Mouse (Mus musculus) frontal cortex, postnatal 36 days (tissue): ENCODE measurements around the gene Fndc3c1.
A peak's percentile ranks its signal among the peaks of the same experiment; 100 is the strongest.
"Not testable (repeated sequence)": the region's sequence is repeated elsewhere in the genome, so short reads cannot be mapped to it uniquely, and the experiment has no call there.

Experiments
- DNase-seq, 2 experiments: peaks; one replicate each; pipeline ENCODE4 v3.0.0; 2022; ENCODE audit warnings: low spot score in 2 of 2

Gene Fndc3c1

GRCm38 (mm10) chrX:106485101-106485651, at the start of gene Fndc3c1:
Gene Fndc3c1 (minus strand): TSS chrX:106485401.
- DNase-seq = no peak

GRCm38 (mm10) chrX:106486451-106486850, 1.2 kb upstream of the Fndc3c1 start:
- no peak for DNase-seq

GRCm38 (mm10) chrX:106485671-106486070, 470 bp upstream of the Fndc3c1 start:
- no peak for DNase-seq

- not testable (repeated sequence) for DNase-seq
These were observed 5.3 kb downstream of the Fndc3c1 start for GRCm38 (mm10) chrX:106479891-106480290.

- peak in 1 of 2 experiments; percentile 2 for DNase-seq
These were observed 99.9 kb downstream of the Fndc3c1 start for GRCm38 (mm10) chrX:106385304-106385703.

- DNase-seq = peak in 1 of 2 experiments; percentile 1
These were observed 104.6 kb downstream of the Fndc3c1 start for GRCm38 (mm10) chrX:106380608-106381007.
